Mouse (Mus musculus): Measurements from ENCODE around the gene Ahctf1. TPM values are rescaled to one million over a fixed set of nuclear protein-coding genes. Genes with fewer than 3 reads are reported as not detected.
"Not testable (repeated sequence)": the region's sequence is repeated elsewhere in the genome, so short reads cannot be mapped to it uniquely, and the experiment has no call there.

Gene Ahctf1
- total RNA-seq, 2 experiments from 2014 or later, result 26.5 to 28.3 TPM

DNA sequence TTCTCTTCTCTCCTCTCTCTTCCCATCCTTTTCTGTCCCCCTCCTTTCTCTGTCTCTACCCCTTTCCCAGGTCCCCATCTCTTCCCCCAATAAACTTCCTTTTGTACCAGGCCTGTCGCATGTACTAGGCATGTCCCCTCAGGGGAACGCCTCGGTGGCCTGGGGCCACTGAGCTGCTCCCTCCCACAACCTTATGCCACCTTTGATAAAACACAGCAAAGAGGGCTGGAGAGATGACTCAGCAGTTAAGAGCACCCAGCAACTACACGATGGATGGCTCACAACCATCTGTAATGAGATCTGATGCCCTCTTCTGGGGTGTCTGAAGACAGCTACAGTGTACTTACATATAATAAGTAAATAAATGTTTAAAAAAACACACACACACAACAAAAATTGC is 87.7 kb downstream of the Ahctf1 start:
- no peak for ATAC-seq (ENCODE audit: poor library complexity, severe bottlenecking)

- not testable (repeated sequence) for ATAC-seq (ENCODE audit: poor library complexity, severe bottlenecking)
Measured at GRCm38 (mm10) chr1:179715289-179715688, 88.2 kb downstream of the Ahctf1 start.

GRCm38 (mm10) chr1:179713367-179713766 is 90.1 kb downstream of the Ahctf1 start:
- no peak for ATAC-seq (ENCODE audit: poor library complexity, severe bottlenecking)

- ATAC-seq (ENCODE audit: poor library complexity, severe bottlenecking), result no peak
Measured at GRCm38 (mm10) chr1:179712658-179713057, 90.8 kb downstream of the Ahctf1 start.

DNA sequence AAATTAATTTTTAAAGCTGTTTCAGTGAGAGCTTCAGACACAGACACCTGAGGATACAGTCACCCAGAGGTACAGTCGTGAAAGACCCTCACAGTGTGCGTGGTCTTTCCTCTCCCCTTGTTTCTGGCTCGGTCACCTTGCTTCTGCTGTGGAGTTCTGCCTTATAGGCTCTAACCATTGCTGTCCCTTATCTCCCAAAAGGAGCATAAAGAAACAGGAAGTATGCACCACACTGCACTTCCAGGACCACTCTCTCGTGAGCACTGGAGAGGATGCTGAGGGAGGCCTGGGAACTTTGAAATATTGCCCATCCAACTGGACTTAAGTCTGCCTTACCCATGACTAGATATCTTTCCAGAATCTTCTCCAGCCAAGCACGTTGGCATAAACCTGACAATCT is 92.7 kb downstream of the Ahctf1 start:
- no peak for ATAC-seq (ENCODE audit: poor library complexity, severe bottlenecking)

DNA sequence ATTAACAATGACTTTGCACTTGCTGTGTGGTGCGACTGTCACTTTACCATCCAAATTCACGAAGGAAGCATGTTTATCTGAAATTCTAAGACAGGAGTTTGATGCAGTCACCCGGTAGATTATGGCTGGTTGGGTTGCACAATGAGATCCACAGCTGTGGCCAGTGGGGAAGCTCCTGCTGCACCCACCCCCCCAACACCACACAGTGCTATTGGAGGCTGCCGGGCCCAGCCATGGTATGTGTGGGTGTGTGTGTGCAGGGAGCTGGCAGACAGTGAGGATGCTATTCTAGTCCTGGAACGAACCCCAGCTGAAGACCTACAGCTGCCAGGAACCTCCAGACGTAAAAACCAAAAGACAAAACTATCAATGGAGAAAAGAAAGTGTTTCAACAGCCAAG is 94.1 kb downstream of the Ahctf1 start:
- ATAC-seq (ENCODE audit: poor library complexity, severe bottlenecking), result no peak

- ATAC-seq (ENCODE audit: poor library complexity, severe bottlenecking), result no peak
Measured at GRCm38 (mm10) chr1:179705154-179705553, 98.3 kb downstream of the Ahctf1 start.

GRCm38 (mm10) chr1:179704150-179704549 is 99.3 kb downstream of the Ahctf1 start:
- ATAC-seq (ENCODE audit: poor library complexity, severe bottlenecking), result 0 out of 2 replicates have a peak, but pooled peaks have one; percentile 15

Other genes with a start within 250 kb of the Ahctf1 start
- 3.7 and 5.6 TPM in 2 replicates for gene Sccpdh, start 135.5 kb downstream of the Ahctf1 start, total RNA-seq (2015)
- 4.6 and 8.9 TPM in 2 replicates for gene Sccpdh, start 135.5 kb downstream of the Ahctf1 start, total RNA-seq (2017)
- not detected in 2 replicates for gene Kif28, start 58.4 kb downstream of the Ahctf1 start, total RNA-seq (2015)
- not detected in 2 replicates for gene Kif28, start 58.4 kb downstream of the Ahctf1 start, total RNA-seq (2017)
- not detected in 2 replicates for gene Gm10518, start 304 bp downstream of the Ahctf1 start, total RNA-seq (2015)
- gene Gm10518, start 304 bp downstream of the Ahctf1 start, total RNA-seq (2017), result 0.12 and 0.18 TPM in 2 replicates
- 1.6 and 2.7 TPM in 2 replicates for gene Cdc42bpa, start 156.8 kb upstream of the Ahctf1 start, total RNA-seq (2015)
- gene Cdc42bpa, start 156.8 kb upstream of the Ahctf1 start, total RNA-seq (2017), result 1.0 and 2.8 TPM in 2 replicates

All from megakaryocyte, adult 5-6 weeks (primary cell).